Mouse (Mus musculus) liver, adult 2 months (tissue): ENCODE measurements around the gene Rasgrf1.

Source experiments
- CTCF ChIP-seq: fragments of 200-500 bp; IDR thresholded peaks from 2 replicates; pipeline ENCODE4 v1.5.1; 2011; ENCODE audit warnings: low read depth, low read length, control low read depth
- POLR2A ChIP-seq: fragments of 200-500 bp; IDR thresholded peaks from 2 replicates; pipeline ENCODE4 v1.6.1; 2011; ENCODE audit warnings: low read length, control low read depth; ENCODE audit not compliant: insufficient read depth; ENCODE audit errors: extremely low read depth

DNA sequence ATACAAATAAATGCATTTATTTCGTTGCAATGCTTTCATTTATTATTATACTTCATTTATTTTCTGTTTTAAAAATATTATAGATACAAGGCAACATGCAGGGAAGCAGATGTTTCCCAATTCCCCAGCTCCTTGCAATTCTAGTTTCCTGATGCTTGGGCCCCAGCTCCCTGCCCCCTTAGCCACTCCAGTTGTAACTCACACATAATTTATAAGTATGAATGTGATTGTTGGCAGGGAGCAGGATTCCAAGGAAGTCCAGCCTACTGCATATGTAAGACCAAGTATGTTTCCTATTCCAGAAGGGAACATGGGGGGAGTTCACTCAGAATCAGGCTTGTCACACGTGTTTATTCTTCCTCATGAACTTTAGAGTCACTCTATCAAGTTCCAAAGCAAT lies 102.1 kb downstream of the Rasgrf1 start:
- no peak for TF ChIP-seq CTCF
- no peak for TF ChIP-seq POLR2A
